Mouse (Mus musculus) hindbrain, embryonic 14.5 days (tissue): ENCODE results near the gene Lamb3. TPM values are rescaled to one million over a fixed set of nuclear protein-coding genes. Genes with fewer than 3 reads are reported as not detected.

ENCODE experiments used
- ATAC-seq: fragments of 200-750 bp; cut with Nextera tagmentation; 2 replicates; pipeline ENCODE4 v1.8.0; 2017; ENCODE audit warnings: moderate number of reproducible peaks, mild to moderate bottlenecking, moderate TSS enrichment, moderate library complexity; ENCODE audit not compliant: low FRiP score
- DNase-seq: peaks from one replicate; pipeline ENCODE4 v3.0.0-alpha.2; 2015; ENCODE audit warnings: low spot score
- H3K27ac ChIP-seq: fragments of 300-500 bp; sonication (generic); 2 replicates; pipeline ENCODE4 v1.5.1; 2014; ENCODE audit warnings: mild to moderate bottlenecking, moderate library complexity
- H3K27me3 ChIP-seq: fragments of 300-500 bp; sonication (generic); 2 replicates; pipeline ENCODE4 v1.6.1; 2014; ENCODE audit warnings: mild to moderate bottlenecking, low read length, mixed read lengths; ENCODE audit not compliant: control insufficient read depth, insufficient read depth
- H3K36me3 ChIP-seq: fragments of 300-500 bp; sonication (generic); replicated peaks from 2 replicates; pipeline ENCODE4 v1.6.1; 2014; ENCODE audit not compliant: control insufficient read depth, insufficient read depth
- H3K4me1 ChIP-seq: fragments of 300-500 bp; sonication (generic); replicated peaks from 2 replicates; pipeline ENCODE4 v1.6.1; 2014; ENCODE audit warnings: antibody characterized with exemption, low read length, mixed read lengths; ENCODE audit not compliant: control insufficient read depth, insufficient read depth
- H3K4me2 ChIP-seq: fragments of 300-500 bp; sonication (generic); replicated peaks from 2 replicates; pipeline ENCODE4 v1.6.1; 2014; ENCODE audit warnings: mild to moderate bottlenecking, moderate library complexity
- H3K4me3 ChIP-seq: fragments of 300-500 bp; sonication (generic); replicated peaks from 2 replicates; pipeline ENCODE4 v1.5.1; 2014; ENCODE audit warnings: mild to moderate bottlenecking, low read length
- H3K9ac ChIP-seq: fragments of 300-500 bp; sonication (generic); 2 replicates; pipeline ENCODE4 v1.6.1; 2014
- H3K9me3 ChIP-seq: fragments of 300-500 bp; sonication (generic); 2 replicates; pipeline ENCODE4 v1.6.1; 2016; ENCODE audit warnings: low read length; ENCODE audit not compliant: control insufficient read depth
- WGBS: fragments of 180-500 bp; shearing (Covaris S2); extraction: QIAGEN DNeasy Blood & Tissue Kit; methylation state at CpG from one replicate; pipeline ENCODE4 v1.1.7; 2014; 5-methylcytosine and 5-hydroxymethylcytosine counted together
- polyA plus RNA-seq: library from polyadenylated mRNA; unstranded; fragments of >200 nt; fragmentation: Nextera tagmentation; extraction: Ambion mirVana; gene quantifications from 2 replicates; pipeline ENCODE4 v1.2.1, GENCODE M21; 2014

Gene Lamb3
- polyA plus RNA-seq, 1 experiment from 2014 or later, result 0.31 TPM

- ATAC-seq (no peak), DNase-seq (peak; percentile 48)
- H3K4me3 ChIP-seq, result peak overlapping the region; percentile 7; the same call in 1 of the 2 replicates
- H3K4me2 ChIP-seq, result peak overlapping the region; percentile 45
- H3K9ac ChIP-seq, result no peak overlapping the region
- no peaks in the 10 kb centered on the region for H3K27me3 ChIP-seq
- H3K9me3 ChIP-seq, result no peaks in the 10 kb centered on the region
- 8% methylated on average over 8 of the region's 8 CpGs for WGBS
- no peak overlapping the region for H3K27ac ChIP-seq
- peaks cover 28% of the 10 kb centered on the region for H3K4me1 ChIP-seq
- H3K36me3 ChIP-seq, result no peaks in the 10 kb centered on the region
These were observed 175.5 kb downstream of the Lamb3 start for GRCm38 (mm10) chr1:193382841-193383462.

- no peak overlapping the region for H3K4me2 ChIP-seq
- peak; percentile 95 for DNase-seq
- no peaks in the 10 kb centered on the region for H3K36me3 ChIP-seq
- 1% methylated on average over 5 of the region's 5 CpGs for WGBS
- H3K27me3 ChIP-seq, result no peaks in the 10 kb centered on the region
- ATAC-seq, result peak; percentile 24; the same call in 1 of the 2 replicates
- peak overlapping the region; percentile 55; the same call in 1 of the 2 replicates for H3K27ac ChIP-seq
- peaks cover 40% of the 10 kb centered on the region for H3K4me1 ChIP-seq
- H3K4me3 ChIP-seq, result no peak overlapping the region
- H3K9ac ChIP-seq, result no peak overlapping the region
- H3K9me3 ChIP-seq, result no peaks in the 10 kb centered on the region
These were observed 178.6 kb downstream of the Lamb3 start for GRCm38 (mm10) chr1:193386136-193386535.

- ATAC-seq (no peak), DNase-seq (no peak)
- H3K9me3 ChIP-seq, result no peaks in the 10 kb centered on the region
- H3K27me3 ChIP-seq, result no peaks in the 10 kb centered on the region
- no peaks in the 10 kb centered on the region for H3K36me3 ChIP-seq
- H3K4me1 ChIP-seq, result peaks cover 32% of the 10 kb centered on the region
- WGBS, result 30% methylated on average over 2 of the region's 2 CpGs
- no peak overlapping the region for H3K4me3 ChIP-seq
- no peak overlapping the region for H3K9ac ChIP-seq
- no peak overlapping the region for H3K27ac ChIP-seq
- H3K4me2 ChIP-seq, result no peak overlapping the region
These were observed 179.7 kb downstream of the Lamb3 start for GRCm38 (mm10) chr1:193387241-193387640.

- H3K4me2 ChIP-seq, result no peak overlapping the region
- peaks cover 26% of the 10 kb centered on the region for H3K4me1 ChIP-seq
- peak overlapping the region; percentile 63; the same call in 1 of the 2 replicates for H3K27ac ChIP-seq
- no peaks in the 10 kb centered on the region for H3K36me3 ChIP-seq
- WGBS, result 5% methylated on average over 3 of the region's 3 CpGs
- H3K4me3 ChIP-seq, result no peak overlapping the region
- DNase-seq, result peak; percentile 57
- H3K9ac ChIP-seq, result no peak overlapping the region
- peak; percentile 67 for ATAC-seq
- H3K27me3 ChIP-seq, result no peaks in the 10 kb centered on the region
- H3K9me3 ChIP-seq, result no peaks in the 10 kb centered on the region
These were observed 182.0 kb downstream of the Lamb3 start for GRCm38 (mm10) chr1:193389505-193389904.

GRCm38 (mm10) chr1:193390004-193390403, 182.5 kb downstream of the Lamb3 start:
- DNase-seq, result no peak
- peaks cover 26% of the 10 kb centered on the region for H3K4me1 ChIP-seq
- 18% methylated on average over 12 of the region's 12 CpGs for WGBS
- H3K9ac ChIP-seq, result no peak overlapping the region
- no peaks in the 10 kb centered on the region for H3K36me3 ChIP-seq
- no peak for ATAC-seq
- H3K27me3 ChIP-seq, result no peaks in the 10 kb centered on the region
- H3K9me3 ChIP-seq, result no peaks in the 10 kb centered on the region
- H3K27ac ChIP-seq, result peak overlapping the region; percentile 63; the same call in 1 of the 2 replicates
- H3K4me2 ChIP-seq, result no peak overlapping the region
- H3K4me3 ChIP-seq, result no peak overlapping the region

DNA sequence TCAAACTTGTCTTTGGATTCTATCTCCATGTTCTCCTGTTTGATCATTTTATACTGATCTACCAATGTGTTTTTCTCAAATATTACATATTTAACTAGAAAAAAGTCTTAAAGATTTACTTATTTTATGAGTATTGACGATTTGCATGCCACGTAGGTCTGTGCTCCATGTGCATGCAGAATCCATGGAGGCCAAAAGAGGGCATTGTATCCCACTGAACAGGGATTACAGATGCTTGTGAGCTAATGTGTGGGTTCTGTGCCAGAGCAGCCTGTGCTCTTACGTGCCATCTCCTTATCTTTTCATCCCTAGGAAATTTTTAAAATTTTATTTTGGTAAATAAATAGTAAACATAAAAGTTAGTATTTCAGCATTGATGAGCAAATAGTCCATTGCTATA, 184.8 kb downstream of the Lamb3 start:
- Histone ChIP-seq H3K4me2 (no peak overlapping the region), H3K36me3 (no peaks in the 10 kb centered on the region), H3K9ac (no peak overlapping the region), H3K4me3 (no peak overlapping the region), H3K9me3 (no peaks in the 10 kb centered on the region), H3K27me3 (no peaks in the 10 kb centered on the region), H3K27ac (no peak overlapping the region), H3K4me1 (peaks cover 15% of the 10 kb centered on the region)
- no peak for ATAC-seq
- DNase-seq, result no peak
- WGBS, result 89% methylated on average over 3 of the region's 3 CpGs

Other genes starting within 250 kb of the Lamb3 start
- gene Syt14, start 171.9 kb upstream of the Lamb3 start, polyA plus RNA-seq, result 9.1 and 10.5 TPM in 2 replicates
- gene Diexf, start 77.4 kb upstream of the Lamb3 start, polyA plus RNA-seq, result 8.0 and 8.4 TPM in 2 replicates
- gene Irf6, start 54.6 kb upstream of the Lamb3 start, polyA plus RNA-seq, result 0.63 and 1.0 TPM in 2 replicates
- 11.1 and 11.4 TPM in 2 replicates for gene A130010J15Rik, start 39.7 kb upstream of the Lamb3 start, polyA plus RNA-seq
- gene Traf3ip3, start 6.0 kb upstream of the Lamb3 start, polyA plus RNA-seq, result 2.1 TPM in 2 replicates
- gene Hsd11b1, start 56.4 kb downstream of the Lamb3 start, polyA plus RNA-seq, result not detected in 2 replicates
- gene G0s2, start 65.5 kb downstream of the Lamb3 start, polyA plus RNA-seq, result 6.5 and 9.6 TPM in 2 replicates
- gene Camk1g, start 162.6 kb downstream of the Lamb3 start, polyA plus RNA-seq, result 39.9 and 45.2 TPM in 2 replicates